Mouse (Mus musculus): ENCODE data around the gene Vars.
"Not testable (repeated sequence)": the region's sequence is repeated elsewhere in the genome, so short reads cannot be mapped to it uniquely, and the experiment has no call there.

Vars gene

DNA sequence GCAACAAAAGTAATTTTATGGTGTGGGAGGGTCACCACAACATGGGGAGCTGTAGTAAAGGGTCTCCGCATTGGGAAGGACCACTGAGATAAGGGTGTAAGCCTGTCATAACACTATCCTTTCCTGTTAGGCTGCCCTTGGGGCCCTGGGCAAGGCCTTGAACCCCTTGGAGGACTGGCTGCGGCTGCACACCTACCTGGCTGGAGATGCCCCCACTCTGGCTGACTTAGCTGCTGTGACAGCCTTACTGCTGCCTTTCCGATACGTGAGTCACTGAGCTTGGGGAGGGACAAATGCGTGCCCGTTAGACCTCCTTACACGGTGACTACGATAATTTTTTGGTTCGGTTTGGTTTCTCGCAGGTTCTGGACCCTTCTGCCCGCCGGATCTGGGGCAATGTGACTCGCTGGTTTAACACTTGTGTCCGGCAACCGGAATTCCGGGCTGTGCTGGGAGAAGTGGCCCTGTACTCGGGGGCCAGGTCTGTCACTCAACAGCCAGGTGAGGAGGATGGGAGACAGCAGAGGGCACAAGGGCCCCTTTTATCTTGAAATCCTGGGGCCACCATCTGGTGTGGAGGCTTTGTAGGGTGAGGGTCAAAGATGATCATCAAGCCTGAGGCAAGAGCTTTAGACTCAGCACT is 3.4 kb downstream of the Vars start:
- DNase-seq: peak; percentile 85

DNA sequence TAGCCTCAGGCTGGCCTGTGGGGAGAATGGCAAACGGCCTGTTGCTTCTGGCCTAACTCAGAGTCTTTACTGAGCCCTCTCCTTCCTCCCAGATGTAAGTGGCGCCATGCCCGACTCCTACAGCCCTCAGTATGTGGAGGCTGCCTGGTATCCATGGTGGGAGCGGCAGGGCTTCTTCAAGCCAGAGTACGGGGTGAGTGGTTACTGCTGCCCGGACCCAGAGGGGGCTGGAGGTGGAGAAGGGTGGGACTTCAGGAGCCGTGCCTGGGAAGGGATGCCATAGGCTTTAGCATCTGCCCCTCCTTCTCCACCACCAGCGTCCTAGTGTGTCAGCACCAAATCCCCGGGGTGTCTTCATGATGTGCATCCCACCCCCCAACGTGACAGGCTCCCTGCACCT is 4.4 kb downstream of the Vars start:
- DNase-seq: peak; percentile 90

DNA sequence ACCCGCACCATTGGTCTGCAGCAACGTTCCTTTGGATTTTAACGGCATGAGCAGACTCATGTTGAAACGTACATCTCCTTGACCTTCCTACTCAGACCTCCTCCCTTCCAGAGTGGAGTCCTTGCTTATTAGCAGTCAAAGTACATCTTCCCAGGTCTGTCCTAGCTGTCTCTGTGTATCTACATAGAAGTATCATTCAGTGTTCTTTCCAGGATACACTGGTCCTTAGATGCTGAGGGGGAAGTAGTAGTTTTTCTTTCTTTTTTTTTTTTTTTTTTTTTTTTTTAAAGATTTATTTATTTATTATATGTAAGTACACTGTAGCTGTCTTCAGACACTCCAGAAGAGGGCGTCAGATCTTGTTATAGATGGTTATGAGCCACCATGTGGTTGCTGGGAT is 5.1 kb downstream of the Vars start:
- DNase-seq: not testable (repeated sequence)

DNA sequence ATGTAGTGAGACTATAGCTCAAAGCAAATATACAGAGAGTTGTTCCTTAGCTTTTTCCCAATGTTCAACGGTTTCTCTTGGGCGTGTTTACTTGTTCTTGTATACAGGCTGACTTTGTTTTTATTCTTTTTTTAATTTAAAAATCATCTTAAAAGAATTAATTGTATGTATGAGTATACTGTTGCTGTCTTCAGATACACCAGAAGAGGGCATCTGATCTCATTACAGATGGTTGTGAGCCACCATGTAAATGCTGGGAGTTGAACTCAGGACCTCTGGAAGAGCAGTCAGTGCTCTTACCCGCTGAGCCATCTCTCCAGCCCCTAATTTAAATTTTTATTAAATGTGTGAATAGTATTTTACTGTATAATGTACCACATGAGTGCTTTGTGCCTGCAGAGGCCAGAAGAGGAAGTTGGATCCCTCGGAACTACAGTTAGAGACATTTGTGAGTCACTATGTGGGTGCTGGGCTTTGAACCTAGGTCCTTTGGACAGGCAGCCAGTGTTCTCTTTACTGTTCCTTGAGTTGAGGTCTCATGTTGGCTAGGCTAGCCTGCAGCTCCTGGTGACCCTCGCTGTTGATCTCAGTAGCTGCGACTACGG is 6.7 kb downstream of the Vars start:
- DNase-seq: no peak

DNA sequence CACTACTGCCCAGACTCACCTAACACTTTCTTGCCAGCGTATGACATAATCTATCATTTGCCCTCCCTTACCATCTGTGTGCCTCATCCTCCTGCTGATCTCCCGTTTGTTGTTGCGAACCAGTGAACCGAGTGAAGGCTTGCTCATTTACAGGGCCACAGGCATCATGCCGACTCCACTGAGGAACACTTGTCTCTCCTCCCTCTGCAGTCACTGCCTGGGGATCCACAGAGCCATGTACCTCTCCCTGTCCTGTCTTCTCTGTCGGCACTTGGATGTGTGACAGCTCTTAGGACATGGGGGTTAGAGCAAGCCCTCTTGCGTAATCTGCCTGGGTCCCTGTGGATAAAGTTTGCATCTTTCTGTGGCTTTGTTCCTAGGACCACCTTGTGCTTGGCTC is 8.8 kb downstream of the Vars start:
- DNase-seq: peak; percentile 91

DNA sequence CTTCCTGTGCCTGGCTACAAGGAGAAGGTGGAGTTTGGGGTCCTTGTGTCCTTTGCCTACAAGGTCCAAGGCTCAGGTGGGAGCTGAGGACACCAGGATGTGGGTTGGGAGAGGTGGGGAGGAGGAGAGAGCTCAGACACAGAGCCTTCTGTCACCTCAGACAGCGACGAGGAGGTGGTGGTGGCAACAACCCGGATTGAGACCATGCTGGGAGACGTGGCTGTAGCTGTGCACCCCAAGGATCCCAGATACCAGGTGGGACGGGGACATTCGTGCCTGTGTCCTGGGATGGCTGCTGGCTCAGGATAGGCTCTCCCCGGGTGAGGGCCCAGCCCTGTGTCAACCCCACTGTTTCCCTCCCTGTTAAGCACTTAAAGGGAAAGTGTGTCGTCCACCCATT is 10.7 kb downstream of the Vars start:
- DNase-seq: peak; percentile 90

DNA sequence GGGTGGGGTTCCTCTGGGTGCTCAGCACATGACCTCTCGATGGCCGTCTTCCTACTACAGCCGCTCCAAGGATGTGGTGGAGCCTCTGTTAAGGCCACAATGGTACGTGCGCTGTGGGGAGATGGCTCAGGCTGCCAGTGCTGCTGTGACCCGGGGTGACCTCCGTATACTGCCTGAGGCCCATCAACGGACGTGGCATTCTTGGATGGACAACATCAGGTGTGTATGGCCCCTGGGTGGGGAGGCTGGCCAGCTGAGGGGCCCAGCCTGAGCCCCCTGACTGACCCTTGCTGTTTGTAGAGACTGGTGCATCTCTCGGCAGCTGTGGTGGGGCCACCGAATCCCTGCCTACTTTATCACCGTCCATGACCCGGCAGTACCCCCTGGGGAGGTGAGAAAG is 11.6 kb downstream of the Vars start:
- peak; percentile 89 for DNase-seq

DNA sequence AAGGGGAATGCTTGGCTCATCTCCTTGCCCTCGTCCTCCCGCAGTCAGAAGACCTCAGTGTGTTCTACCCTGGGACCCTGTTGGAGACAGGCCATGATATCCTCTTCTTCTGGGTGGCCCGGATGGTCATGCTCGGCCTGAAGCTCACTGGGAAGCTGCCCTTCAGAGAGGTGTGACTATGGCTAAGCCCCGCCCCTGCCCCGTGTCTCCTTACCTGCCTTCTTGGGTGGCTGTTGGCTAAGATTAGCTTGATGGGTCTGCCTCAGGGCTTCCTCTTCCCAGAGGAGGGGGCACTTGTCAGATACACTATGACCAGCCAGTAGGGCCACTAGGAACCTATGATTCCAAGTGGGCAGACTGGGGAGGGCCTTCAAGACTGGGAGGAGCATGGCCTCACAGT is 12.4 kb downstream of the Vars start:
- peak; percentile 90 for DNase-seq

DNA sequence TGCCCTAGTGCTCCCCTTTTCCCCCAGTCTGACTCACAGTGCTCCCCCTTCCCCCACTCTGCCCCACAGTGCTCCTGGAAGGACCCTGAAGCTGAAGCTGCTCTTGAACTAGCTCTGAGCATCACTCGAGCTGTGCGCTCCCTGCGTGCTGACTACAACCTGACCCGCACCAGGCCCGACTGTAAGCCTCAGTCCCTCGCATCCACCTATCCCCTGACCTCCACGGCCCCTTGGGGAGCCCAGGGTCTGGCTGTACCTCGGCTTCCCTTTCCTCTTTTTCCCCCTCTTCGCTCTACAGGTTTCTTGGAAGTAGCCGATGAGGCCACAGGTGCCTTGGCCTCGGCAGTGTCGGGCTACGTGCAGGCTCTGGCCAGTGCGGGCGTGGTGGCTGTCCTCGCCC is 14.5 kb downstream of the Vars start:
- DNase-seq: peak; percentile 89

DNA sequence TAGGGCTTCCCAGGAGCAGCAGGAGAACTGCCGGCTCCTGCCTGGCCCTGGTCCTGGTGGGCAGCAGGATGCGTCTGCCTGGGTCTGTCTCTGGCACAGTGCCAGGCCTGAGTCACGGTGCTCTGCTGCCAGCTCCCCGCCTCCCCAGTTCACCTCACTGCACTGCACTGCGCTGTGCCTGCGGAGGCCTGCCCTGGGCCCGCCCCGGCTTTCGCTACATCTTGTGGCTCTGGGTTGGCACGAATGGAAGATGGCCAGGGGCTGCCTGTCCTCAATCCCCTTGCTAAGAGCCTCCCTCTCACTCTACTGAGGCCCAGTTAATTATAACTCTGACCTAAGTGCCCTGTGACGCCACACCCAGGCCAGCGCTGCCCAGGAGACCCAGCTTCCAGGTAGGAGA is 15.6 kb downstream of the Vars start, which contains the start of gene Vwa7:
Vwa7 (plus strand) TSS at position 204 of the 400 bp plus-strand sequence.
- peak; percentile 95 for DNase-seq

DNA sequence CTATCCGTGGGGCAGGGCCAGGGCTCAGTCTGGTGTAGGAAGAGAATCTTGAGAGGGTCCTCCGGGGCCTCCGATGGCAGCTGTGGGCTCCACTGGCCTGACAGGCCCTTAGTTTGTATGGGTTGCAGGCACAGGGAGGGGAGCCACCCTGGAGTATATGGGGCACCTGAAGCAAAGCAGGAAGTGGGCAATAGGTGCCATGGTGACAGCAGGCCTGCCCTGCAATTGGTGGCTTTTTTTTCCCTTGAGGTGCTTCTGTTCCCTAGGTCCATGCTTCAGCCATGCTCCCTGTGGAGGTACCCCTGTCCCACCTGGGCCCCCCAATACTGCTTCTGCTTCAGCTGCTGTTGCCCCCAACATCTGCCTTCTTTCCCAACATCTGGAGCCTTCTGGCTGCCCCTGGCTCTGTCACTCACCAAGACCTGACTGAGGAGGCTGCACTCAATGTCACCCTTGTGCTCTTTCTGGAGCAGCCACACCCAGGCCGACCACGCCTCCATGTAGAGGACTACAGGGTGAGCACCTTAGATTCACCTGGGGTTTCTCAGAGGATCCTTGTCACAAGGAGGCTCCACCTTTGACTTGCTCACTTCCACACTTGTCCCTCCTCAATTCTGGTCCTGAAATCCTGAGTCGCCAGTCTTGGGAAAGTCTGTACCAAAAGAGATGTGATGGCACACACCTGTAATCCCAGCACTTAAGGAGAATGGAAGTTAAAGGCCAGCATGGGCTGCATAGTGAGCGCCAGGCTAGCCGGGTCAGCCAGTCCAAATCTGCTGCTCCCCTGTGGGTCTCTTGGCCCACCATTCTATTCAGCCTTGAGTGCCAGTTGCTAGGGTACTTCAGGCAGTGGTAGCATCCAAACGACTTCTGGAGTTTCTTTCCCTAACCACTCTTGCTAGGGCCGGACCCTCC is 16.3 kb downstream of the Vars start:
- peak; percentile 88 for DNase-seq

DNA sequence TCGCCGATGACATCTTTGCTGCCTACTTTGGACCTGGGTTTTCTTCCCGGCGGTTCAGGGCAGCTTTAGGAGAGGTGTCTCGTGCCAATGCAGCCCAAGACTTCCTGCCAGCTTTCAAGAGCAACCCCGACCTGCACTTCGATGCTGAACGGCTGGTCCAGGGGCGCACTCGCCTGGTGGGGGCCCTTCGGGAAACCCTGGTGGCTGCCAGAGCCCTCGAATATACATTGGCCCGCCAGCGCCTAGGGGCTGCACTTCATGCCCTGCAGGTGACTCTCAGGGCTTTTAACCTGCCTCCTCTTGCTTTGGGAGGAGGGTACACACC is 16.9 kb downstream of the Vars start:
- DNase-seq: peak; percentile 89

DNA sequence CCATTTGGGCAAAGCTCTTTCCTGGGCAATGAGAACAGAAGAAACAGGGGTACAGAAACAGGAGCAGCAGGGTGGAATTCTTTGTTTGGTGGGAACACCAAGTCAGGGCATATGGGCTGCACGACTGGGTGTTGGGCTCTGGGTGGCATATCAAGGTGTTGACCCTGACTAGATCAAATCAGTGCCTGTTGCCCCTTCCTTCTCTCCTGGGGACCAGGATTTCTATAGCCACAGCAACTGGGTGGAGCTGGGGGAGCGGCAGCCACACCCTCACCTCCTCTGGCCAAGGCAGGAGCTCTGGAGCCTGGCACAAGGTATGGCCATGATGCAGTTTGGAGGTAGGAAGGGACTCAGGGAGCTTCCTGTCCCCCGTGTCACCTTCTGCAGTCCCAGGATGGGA is 17.4 kb downstream of the Vars start:
- DNase-seq: peak; percentile 87

DNA sequence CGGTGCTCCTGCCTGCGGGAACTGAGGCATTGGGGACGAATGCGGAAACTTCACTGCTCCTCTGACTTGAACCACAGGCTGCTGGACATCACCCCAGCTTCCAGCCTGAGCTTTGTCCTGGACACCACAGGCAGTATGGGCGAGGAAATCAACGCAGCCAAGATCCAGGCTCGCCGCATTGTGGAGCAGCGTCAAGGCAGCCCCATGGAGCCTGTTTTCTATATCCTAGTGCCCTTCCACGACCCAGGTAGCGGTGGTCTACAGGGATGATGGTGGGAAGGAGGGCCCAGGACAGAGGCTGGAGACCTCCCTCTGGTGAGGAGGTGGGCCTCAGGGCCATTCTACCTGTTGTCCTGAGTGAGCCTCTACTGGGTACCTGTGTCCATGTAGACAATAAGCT is 19.1 kb downstream of the Vars start:
- peak; percentile 92 for DNase-seq

DNA sequence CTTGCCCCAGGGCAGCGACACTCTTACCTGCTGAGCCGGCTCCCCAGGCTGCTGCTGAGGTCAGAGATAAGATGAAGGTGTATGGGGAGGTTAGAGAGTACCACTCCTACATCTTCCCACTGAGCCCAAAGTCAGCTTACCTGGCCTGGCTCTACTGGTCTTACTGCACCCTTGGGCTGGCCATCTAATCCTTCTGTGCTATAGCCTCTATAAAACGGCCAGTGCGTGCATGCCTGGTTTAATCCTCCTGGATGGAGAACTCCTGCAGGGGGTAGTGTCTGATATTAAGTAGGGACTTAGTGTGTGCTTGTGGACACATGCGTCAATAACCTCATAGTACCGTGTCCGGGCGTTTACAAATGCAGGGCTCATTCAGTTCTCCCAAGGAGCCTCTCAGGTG is 19.8 kb downstream of the Vars start:
- DNase-seq: peak; percentile 91

DNA sequence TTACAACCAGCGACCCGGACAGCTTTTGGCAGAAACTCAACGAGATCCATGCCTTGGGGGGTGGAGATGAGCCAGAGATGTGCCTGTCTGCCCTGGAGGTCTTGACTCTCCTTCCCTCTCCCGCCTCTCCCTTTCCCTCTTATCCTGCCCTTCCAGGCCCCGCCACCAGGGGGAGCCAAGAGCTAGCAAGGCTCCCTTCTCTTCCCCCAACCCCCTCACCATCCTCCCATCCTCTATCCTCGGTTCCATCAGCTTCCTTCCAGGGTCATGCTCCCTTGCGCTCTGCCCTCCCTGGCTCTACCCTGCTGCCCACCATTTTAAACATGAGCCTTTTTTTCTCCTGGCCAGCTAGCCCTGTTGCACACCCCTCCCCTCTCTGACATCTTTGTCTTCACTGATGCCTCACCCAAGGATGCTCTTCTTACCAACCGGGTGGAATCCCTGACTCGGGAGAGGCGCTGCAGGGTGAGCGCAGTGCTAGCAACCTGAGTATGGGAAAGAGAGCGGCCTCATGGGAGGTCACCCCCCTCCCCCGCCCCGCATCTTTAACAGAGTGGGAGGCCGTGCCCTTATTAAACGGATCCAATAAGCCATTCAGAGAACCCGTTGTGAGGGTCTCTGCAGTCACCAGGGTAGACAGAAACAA is 20.5 kb downstream of the Vars start:
- DNase-seq: peak; percentile 99

DNA sequence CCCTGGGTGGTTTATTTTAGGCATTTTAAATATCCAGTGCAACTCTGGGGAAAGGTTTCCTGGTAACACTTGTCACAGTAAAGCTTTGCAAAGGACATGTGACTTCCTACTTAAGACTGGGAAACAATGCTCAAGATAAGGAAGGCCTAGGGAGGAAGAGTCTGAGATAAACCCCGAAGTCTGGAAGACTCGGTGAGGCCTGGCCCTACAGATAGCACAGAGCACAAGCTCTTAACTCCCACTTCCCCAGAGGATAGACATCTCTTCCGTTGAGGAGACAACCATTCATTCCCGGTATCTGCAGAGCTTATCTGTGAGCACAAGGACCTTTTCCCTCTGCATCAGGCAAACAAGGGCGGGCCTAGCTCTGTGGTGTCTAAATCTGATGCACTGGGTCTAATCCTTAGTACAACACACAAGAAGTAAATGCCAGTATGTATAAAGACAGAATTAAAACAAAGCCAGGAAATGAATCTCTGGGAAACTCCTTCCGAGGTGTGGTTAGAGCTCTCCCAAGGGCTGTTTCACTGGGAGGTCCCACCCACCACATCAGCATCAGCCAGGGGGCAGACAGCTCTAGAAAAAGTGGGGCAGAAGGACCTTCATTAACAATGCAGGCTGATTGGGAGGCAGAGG is 21.2 kb downstream of the Vars start:
- peak; percentile 97 for DNase-seq

DNA sequence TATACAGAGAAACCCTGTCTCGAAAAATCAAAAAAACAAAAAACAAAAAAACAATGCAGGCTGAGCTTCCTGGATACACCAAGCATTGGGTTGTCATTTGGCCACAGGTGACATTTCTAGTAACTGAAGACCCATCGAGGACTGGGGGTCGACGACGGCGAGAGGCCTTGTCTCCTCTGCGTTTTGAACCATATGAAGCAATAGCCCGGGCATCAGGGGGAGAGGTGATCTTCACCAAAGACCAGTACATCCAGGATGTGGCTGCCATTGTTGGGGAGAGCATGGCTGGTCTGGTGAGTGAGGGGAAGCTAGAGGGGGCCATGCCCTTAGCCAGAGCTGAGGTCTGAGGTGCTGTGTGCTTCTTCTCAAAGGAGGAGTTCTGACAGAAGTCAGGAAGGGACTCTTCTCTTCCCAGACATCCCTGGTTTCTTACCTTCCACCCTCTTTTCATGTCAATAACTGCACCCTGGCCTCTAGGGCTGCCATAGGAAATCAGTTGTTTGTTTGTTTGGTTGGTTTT is 21.8 kb downstream of the Vars start:
- peak; percentile 91 for DNase-seq

DNA sequence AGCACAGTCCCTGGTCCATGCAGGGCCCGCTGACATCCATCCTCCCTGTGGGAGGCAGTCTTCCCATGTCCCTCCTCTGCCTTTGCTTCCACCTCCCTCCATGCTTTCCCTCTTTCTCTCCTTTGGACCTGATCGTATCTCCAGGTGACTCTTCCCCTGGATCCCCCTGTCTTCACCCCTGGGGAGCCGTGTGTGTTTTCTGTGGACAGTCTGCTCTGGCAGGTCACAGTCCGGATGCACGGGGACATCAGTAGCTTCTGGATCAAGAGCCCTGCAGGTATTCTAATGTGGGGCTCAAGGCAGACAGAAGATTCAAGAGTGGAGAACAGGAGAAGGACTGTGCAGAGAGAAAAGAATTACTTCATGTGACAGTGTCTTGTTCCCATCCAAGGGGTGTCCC is 22.4 kb downstream of the Vars start:
- peak; percentile 92 for DNase-seq

DNA sequence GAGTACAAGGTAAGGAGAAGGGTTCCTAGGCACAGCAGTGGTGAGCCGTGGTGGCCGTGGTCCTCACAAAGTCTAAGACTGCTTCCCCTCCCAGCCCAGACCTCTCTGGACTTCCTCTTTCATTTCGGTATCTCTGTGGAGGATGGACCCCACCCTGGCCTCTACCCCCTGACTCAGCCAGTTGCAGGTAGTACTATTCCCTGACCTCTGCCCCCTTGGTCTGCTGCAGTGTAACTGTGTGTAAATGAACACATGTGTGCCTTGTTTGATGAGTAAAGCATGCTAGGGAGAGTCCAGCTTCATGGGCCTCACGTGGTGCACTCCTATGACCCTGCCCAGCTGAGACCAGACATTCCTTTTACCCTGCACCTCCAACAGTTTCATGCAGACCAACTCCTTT is 23.0 kb downstream of the Vars start:
- DNase-seq: peak; percentile 95

DNA sequence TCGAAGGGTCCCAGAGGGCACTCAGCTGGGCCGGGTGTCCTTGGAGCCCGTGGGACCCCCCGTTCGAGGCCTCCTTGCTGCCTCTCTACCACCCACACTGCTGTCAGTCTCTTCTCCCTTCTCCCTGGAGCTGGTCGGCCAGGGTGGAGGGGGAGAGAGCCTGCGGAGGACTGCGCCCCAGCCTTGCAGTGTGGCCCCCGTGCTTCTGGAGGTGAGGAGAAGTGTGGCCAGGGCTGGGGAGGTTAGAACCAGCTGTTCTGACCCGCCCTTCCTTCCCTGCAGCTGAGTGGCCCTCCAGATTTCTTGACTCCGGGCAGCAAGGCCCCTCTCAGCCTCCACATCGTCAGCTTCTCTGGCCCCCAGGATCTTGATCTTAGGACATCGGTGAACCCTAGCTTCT is 23.5 kb downstream of the Vars start:
- DNase-seq: peak; percentile 89

DNA sequence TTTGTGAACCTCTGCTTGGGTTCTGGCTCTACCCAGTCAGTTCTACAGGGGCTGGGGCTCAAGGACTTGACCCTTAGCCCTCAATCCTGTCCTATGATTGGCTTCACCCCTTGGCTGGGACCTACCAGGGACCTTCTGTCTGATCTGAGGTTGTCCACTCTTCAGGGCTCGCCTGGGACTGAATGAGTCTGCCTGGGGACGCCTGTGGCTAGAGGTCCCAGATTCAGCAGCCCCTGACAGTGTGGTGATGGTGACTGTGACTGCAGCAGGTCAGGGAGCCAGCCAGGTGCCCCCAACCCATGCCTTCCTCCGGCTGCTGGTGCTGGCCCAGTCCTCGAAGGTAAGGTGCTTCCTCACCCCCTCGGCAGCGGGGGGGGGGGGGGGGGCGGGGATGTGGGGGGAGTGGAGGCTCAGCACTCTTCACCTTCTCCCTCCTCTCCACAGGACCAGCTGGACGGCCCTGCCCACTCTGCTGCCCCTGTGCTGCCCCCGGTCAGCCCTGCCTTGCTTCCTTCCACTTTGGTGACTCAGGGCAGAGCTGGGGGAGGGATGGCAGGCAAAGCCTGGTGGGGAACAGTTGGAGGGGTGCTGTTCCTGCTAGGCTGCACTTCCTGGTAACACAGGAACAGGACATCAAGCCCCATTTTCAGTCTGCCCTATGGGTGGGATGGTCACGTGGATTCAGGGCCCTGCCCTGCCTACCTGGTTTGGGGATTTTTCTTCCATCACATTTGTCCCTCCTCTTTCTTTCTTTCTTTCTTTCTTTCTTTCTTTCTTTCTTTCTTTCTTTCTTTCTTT is 24.1 kb downstream of the Vars start:
- peak; percentile 94 for DNase-seq

Data from heart, adult 11 months (tissue).